Comparison of ENCODE assay signal across 32 mouse cellular contexts in genomic region chr5:38875403-38875802, GRCm38 (mm10). TPM values are rescaled to one million over a fixed set of nuclear protein-coding genes. Genes with fewer than 3 reads are reported as not detected.
DNase-seq lines count a peak whose midpoint lies in the region; ATAC-seq lines count a peak whose summit lies in the region.
"Had no signal": no experiment of that assay in that cellular context is flagged by ENCODE, and none has a peak within 500 bp of the region (broad histone marks: within the 10 kb centered on the region; RNA-seq: fewer than 3 reads in every experiment).

No protein-coding gene starts in this region.

- H3K9me3 ChIP-seq in heart, embryonic 10.5 days: no peaks in the 10 kb centered on the region
- no peaks in the 10 kb centered on the region for H3K9me3 ChIP-seq in heart, embryonic 11.5 days (replicated peaks; ENCODE audit: control insufficient read depth, low read length)
- no peaks in the 10 kb centered on the region for H3K9me3 ChIP-seq in midbrain, embryonic 11.5 days (ENCODE audit: control insufficient read depth, low read length)
- H3K9me3 ChIP-seq in midbrain, embryonic 13.5 days: no peaks in the 10 kb centered on the region
- H3K9me3 ChIP-seq in embryonic facial prominence, embryonic 11.5 days (replicated peaks; ENCODE audit: control insufficient read depth, low read length): no peaks in the 10 kb centered on the region
- H3K9me3 ChIP-seq in neural tube, embryonic 14.5 days (ENCODE audit: control insufficient read depth, low read length): no peaks in the 10 kb centered on the region
- H3K9me3 ChIP-seq: forebrain, embryonic 13.5 days; heart, embryonic 12.5 days; neural tube, embryonic 12.5 days had no signal

- H3K4me3 ChIP-seq in heart, embryonic 10.5 days: no peak overlapping the region
- H3K4me3 ChIP-seq in heart, embryonic 11.5 days (ENCODE audit: low read depth, low read length): no peak overlapping the region
- no peak overlapping the region for H3K4me3 ChIP-seq in midbrain, embryonic 11.5 days (ENCODE audit: low read depth, low read length)
- H3K4me3 ChIP-seq in midbrain, embryonic 13.5 days (replicated peaks): no peak overlapping the region
- no peak overlapping the region for H3K4me3 ChIP-seq in embryonic facial prominence, embryonic 11.5 days (ENCODE audit: low read depth, low read length)
- H3K4me3 ChIP-seq in neural tube, embryonic 14.5 days (ENCODE audit: low read depth, low read length): no peak overlapping the region
- H3K4me3 ChIP-seq: erythroblast, embryonic 14.5 days; forebrain, embryonic 13.5 days; heart, embryonic 12.5 days; neural tube, embryonic 12.5 days had no signal

- H3K27me3 ChIP-seq in heart, embryonic 10.5 days (ENCODE audit: insufficient read depth, poor library complexity, severe bottlenecking): no peaks in the 10 kb centered on the region
- no peaks in the 10 kb centered on the region for H3K27me3 ChIP-seq in heart, embryonic 11.5 days (ENCODE audit: control insufficient read depth, insufficient read depth, low read length)
- H3K27me3 ChIP-seq in midbrain, embryonic 11.5 days (ENCODE audit: control insufficient read depth, insufficient read depth, low read length): no peaks in the 10 kb centered on the region
- no peaks in the 10 kb centered on the region; the same call in 1 of the 2 replicates for H3K27me3 ChIP-seq in midbrain, embryonic 13.5 days
- H3K27me3 ChIP-seq in embryonic facial prominence, embryonic 11.5 days (ENCODE audit: control insufficient read depth, insufficient read depth, low read length): no peaks in the 10 kb centered on the region
- H3K27me3 ChIP-seq in neural tube, embryonic 14.5 days (ENCODE audit: control insufficient read depth, insufficient read depth, low read length): no peaks in the 10 kb centered on the region
- H3K27me3 ChIP-seq: forebrain, embryonic 13.5 days; heart, embryonic 12.5 days; neural tube, embryonic 12.5 days had no signal

- 71% methylated on average over 3 of the region's 3 CpGs for WGBS in heart, embryonic 10.5 days
- 74% methylated on average over 3 of the region's 3 CpGs for WGBS in heart, embryonic 11.5 days (ENCODE audit: insufficient replicate concordance)
- WGBS in midbrain, embryonic 11.5 days: 40% methylated on average over 3 of the region's 3 CpGs
- 30% methylated on average over 3 of the region's 3 CpGs for WGBS in midbrain, embryonic 13.5 days
- WGBS in embryonic facial prominence, embryonic 11.5 days: 34% methylated on average over 3 of the region's 3 CpGs
- WGBS in neural tube, embryonic 14.5 days: 27% methylated on average over 3 of the region's 3 CpGs

- no peak for ATAC-seq in heart, embryonic 11.5 days (replicated peaks; ENCODE audit: insufficient number of reproducible peaks, low FRiP score, low TSS enrichment)
- ATAC-seq in midbrain, embryonic 11.5 days (ENCODE audit: low FRiP score): peak; percentile 36; the same call in 1 of the 2 replicates
- no peak for ATAC-seq in midbrain, embryonic 13.5 days
- ATAC-seq in embryonic facial prominence, embryonic 11.5 days (replicated peaks; ENCODE audit: insufficient number of reproducible peaks, low FRiP score, low TSS enrichment, low read depth): peak; percentile 40; the same call in 1 of the 2 replicates
- 0 out of 2 replicates have a peak, but pooled peaks have one; percentile 38 for ATAC-seq in neural tube, embryonic 14.5 days (ENCODE audit: low read depth)
- ATAC-seq: forebrain, embryonic 13.5 days; hindbrain, postnatal 0 days; intestine, embryonic 16.5 days had no signal

- H3K4me2 ChIP-seq in heart, embryonic 11.5 days: no peak overlapping the region
- no peak overlapping the region for H3K4me2 ChIP-seq in midbrain, embryonic 11.5 days
- H3K4me2 ChIP-seq in midbrain, embryonic 13.5 days (replicated peaks): no peak overlapping the region
- no peak overlapping the region for H3K4me2 ChIP-seq in embryonic facial prominence, embryonic 11.5 days (ENCODE audit: low read depth, low read length)
- no peak overlapping the region for H3K4me2 ChIP-seq in neural tube, embryonic 14.5 days (ENCODE audit: low read depth, low read length)
- H3K4me2 ChIP-seq: forebrain, embryonic 13.5 days; heart, embryonic 12.5 days; neural tube, embryonic 12.5 days had no signal

- no peak overlapping the region for H3K9ac ChIP-seq in heart, embryonic 11.5 days (ENCODE audit: low read depth, low read length)
- H3K9ac ChIP-seq in midbrain, embryonic 11.5 days (ENCODE audit: low read length): no peak overlapping the region
- no peak overlapping the region for H3K9ac ChIP-seq in midbrain, embryonic 13.5 days (replicated peaks)
- no peak overlapping the region for H3K9ac ChIP-seq in embryonic facial prominence, embryonic 11.5 days (replicated peaks; ENCODE audit: low read length)
- H3K9ac ChIP-seq in neural tube, embryonic 14.5 days (replicated peaks; ENCODE audit: low read depth, low read length): no peak overlapping the region
- H3K9ac ChIP-seq: forebrain, embryonic 13.5 days; heart, embryonic 12.5 days; liver, embryonic 14.5 days; neural tube, embryonic 12.5 days had no signal

- H3K36me3 ChIP-seq in heart, embryonic 10.5 days: no peaks in the 10 kb centered on the region
- H3K36me3 ChIP-seq in heart, embryonic 11.5 days (ENCODE audit: control insufficient read depth, insufficient read depth, low read length): no peaks in the 10 kb centered on the region
- no peaks in the 10 kb centered on the region for H3K36me3 ChIP-seq in midbrain, embryonic 11.5 days (ENCODE audit: control insufficient read depth, insufficient read depth, low read length)
- no peaks in the 10 kb centered on the region for H3K36me3 ChIP-seq in midbrain, embryonic 13.5 days
- no peaks in the 10 kb centered on the region for H3K36me3 ChIP-seq in embryonic facial prominence, embryonic 11.5 days (replicated peaks; ENCODE audit: control insufficient read depth, insufficient read depth, low read depth, low read length)
- H3K36me3 ChIP-seq in neural tube, embryonic 14.5 days (ENCODE audit: control insufficient read depth, insufficient read depth, low read length): no peaks in the 10 kb centered on the region
- H3K36me3 ChIP-seq: heart, embryonic 12.5 days; neural tube, embryonic 12.5 days had no signal

- peak; percentile 30 for DNase-seq in heart, embryonic 10.5 days (ENCODE audit: low spot score)
- no peak for DNase-seq in midbrain, embryonic 11.5 days (ENCODE audit: low spot score, missing footprints)
- no peak for DNase-seq in embryonic facial prominence, embryonic 11.5 days (ENCODE audit: low spot score)
- DNase-seq in spleen, adult 18-20 months: no peak
- DNase-seq: adrenal gland, postnatal 25 days; B cell, adult 2 months; cerebellum, adult 11-12 months; cerebellum, adult 9-11 months; gastrocnemius, postnatal 25 days; heart, postnatal 4 days; kidney, adult 9 months; kidney, postnatal 10 days; layer of hippocampus, postnatal 36 days; liver; lung, adult 2 months; lung, postnatal 10 days; right cerebral cortex, adult 18-20 months; thymus, adult 18-20 months; thymus, postnatal 25 days had no signal

- no peak overlapping the region for H3K27ac ChIP-seq in heart, embryonic 10.5 days
- no peak overlapping the region for H3K27ac ChIP-seq in heart, embryonic 11.5 days (ENCODE audit: low read depth, low read length)
- H3K27ac ChIP-seq in midbrain, embryonic 11.5 days (ENCODE audit: low read depth, low read length): no peak overlapping the region
- no peak overlapping the region for H3K27ac ChIP-seq in midbrain, embryonic 13.5 days
- H3K27ac ChIP-seq in embryonic facial prominence, embryonic 11.5 days (replicated peaks; ENCODE audit: low read depth, low read length): no peak overlapping the region
- H3K27ac ChIP-seq in neural tube, embryonic 14.5 days (ENCODE audit: low read depth, low read length): no peak overlapping the region
- H3K27ac ChIP-seq: forebrain, embryonic 13.5 days; hindbrain, postnatal 0 days; liver, embryonic 14.5 days; macrophage; neural tube, embryonic 12.5 days; stomach, postnatal 0 days had no signal

- H3K4me1 ChIP-seq in heart, embryonic 10.5 days: no peaks in the 10 kb centered on the region
- no peaks in the 10 kb centered on the region for H3K4me1 ChIP-seq in heart, embryonic 11.5 days (ENCODE audit: control insufficient read depth, insufficient read depth, low read length)
- H3K4me1 ChIP-seq in midbrain, embryonic 11.5 days (ENCODE audit: control insufficient read depth, insufficient read depth, low read length): peaks cover 2% of the 10 kb centered on the region; the same call in 1 of the 2 replicates
- peaks cover 6% of the 10 kb centered on the region; the same call in 1 of the 2 replicates for H3K4me1 ChIP-seq in midbrain, embryonic 13.5 days (replicated peaks)
- no peaks in the 10 kb centered on the region for H3K4me1 ChIP-seq in embryonic facial prominence, embryonic 11.5 days (ENCODE audit: control insufficient read depth, insufficient read depth, low read length)
- H3K4me1 ChIP-seq in neural tube, embryonic 14.5 days (ENCODE audit: control insufficient read depth, insufficient read depth, low read length): no peaks in the 10 kb centered on the region
- H3K4me1 ChIP-seq: heart, embryonic 12.5 days had no signal

RNA-seq across cellular contexts. Expression of gene Clnk, which starts 1.2 kb away (rescaled TPM):
- polyA plus RNA-seq in heart, embryonic 10.5 days (2016; fragmentation: Nextera tagmentation; extraction: Ambion mirVana): not detected in 2 replicates
- not detected in 2 replicates for polyA plus RNA-seq in heart, embryonic 11.5 days (2014; fragmentation: Nextera tagmentation; extraction: Ambion mirVana)
- 0.18 and 0.22 TPM in 2 replicates for polyA plus RNA-seq in midbrain, embryonic 11.5 days (2014; fragmentation: Nextera tagmentation; extraction: Ambion mirVana)
- polyA plus RNA-seq in midbrain, embryonic 13.5 days (2015; fragmentation: Nextera tagmentation; extraction: Ambion mirVana): 0.12 and 0.24 TPM in 2 replicates
- 0.20 TPM in 1 of 2 replicates, not detected in the other for polyA plus RNA-seq in embryonic facial prominence, embryonic 11.5 days (2014; fragmentation: Nextera tagmentation; extraction: Ambion mirVana)
- 0.12 and 0.15 TPM in 2 replicates for polyA plus RNA-seq in neural tube, embryonic 14.5 days (2014; fragmentation: Nextera tagmentation; extraction: Ambion mirVana)
- polyA plus RNA-seq: erythroblast, embryonic 14.5 days; heart, embryonic 12.5 days; heart, postnatal 0 days; hindbrain, postnatal 0 days; macrophage; neural tube, embryonic 12.5 days had no signal

Comparison
In these comparisons a context has a peak if more than half of its experiments do, and no peak if none do; other contexts are left out.
1. ATAC-seq: peak in midbrain, embryonic 11.5 days (single experiment), embryonic facial prominence, embryonic 11.5 days (single experiment) and neural tube, embryonic 14.5 days (single experiment); none in heart, embryonic 11.5 days (single experiment) and midbrain, embryonic 13.5 days (single experiment).